Mouse (Mus musculus) MEL (cell line): ENCODE data around the gene Tnc. TPM values are rescaled to one million over a fixed set of nuclear protein-coding genes. Genes with fewer than 3 reads are reported as not detected.

ENCODE experiments used
- DNase-seq: peaks from one replicate; pipeline ENCODE4 v3.0.0; 2011; ENCODE audit warnings: low read depth, low spot score
- H3K27ac ChIP-seq: 2 replicates; pipeline ENCODE4 v1.5.1; 2012; ENCODE audit warnings: low read depth, mild to moderate bottlenecking, control low read depth, low read length, moderate library complexity; ENCODE audit not compliant: control insufficient read depth
- H3K27me3 ChIP-seq, 2 experiments: fragments of 150-350 bp in 1 of 2; sonication (generic) in 1 of 2; 2 replicates each; pipeline ENCODE4 v1.6.1; 2012; ENCODE audit warnings: low read length in 2 of 2, mild to moderate bottlenecking in 2 of 2, improper control_type of control experiment in 1 of 2, moderate library complexity in 1 of 2; ENCODE audit not compliant: insufficient read depth in 2 of 2, control insufficient read depth in 1 of 2
- H3K36me3 ChIP-seq, 2 experiments: 2 replicates each; pipeline ENCODE4 v1.6.1; 2012 to 2014; ENCODE audit warnings: low read length in 2 of 2, improper control_type of control experiment in 1 of 2, inconsistent platforms in 1 of 2, mild to moderate bottlenecking in 1 of 2; ENCODE audit not compliant: insufficient read depth in 2 of 2, control insufficient read depth in 1 of 2
- H3K4me1 ChIP-seq, 2 experiments: fragments of 150-350 bp in 1 of 2; sonication (generic) in 1 of 2; 2 replicates each; pipeline ENCODE4 v1.6.1; 2012; ENCODE audit warnings: low read length in 2 of 2, improper control_type of control experiment in 1 of 2, mild to moderate bottlenecking in 1 of 2; ENCODE audit not compliant: insufficient read depth in 2 of 2, control insufficient read depth in 1 of 2
- H3K4me3 ChIP-seq, 2 experiments: fragments of 150-350 bp in 1 of 2; sonication (generic) in 1 of 2; 2 replicates each; pipeline ENCODE4 v1.5.1; 2012; ENCODE audit warnings: low read depth in 2 of 2, low read length in 2 of 2, mild to moderate bottlenecking in 2 of 2, moderate library complexity in 2 of 2, control low read depth in 1 of 2, improper control_type of control experiment in 1 of 2; ENCODE audit not compliant: control insufficient read depth in 1 of 2, insufficient read depth in 1 of 2
- H3K79me2 ChIP-seq: 2 replicates; pipeline ENCODE4 v1.6.1; 2012; ENCODE audit warnings: mild to moderate bottlenecking, low read length, moderate library complexity; ENCODE audit not compliant: control insufficient read depth, poor library complexity, insufficient read depth
- H3K9ac ChIP-seq: 2 replicates; pipeline ENCODE4 v1.6.1; 2012; ENCODE audit warnings: low read depth, mild to moderate bottlenecking, control low read depth, low read length, moderate library complexity; ENCODE audit not compliant: control insufficient read depth, poor library complexity, severe bottlenecking
- H3K9me3 ChIP-seq: fragments of 150-350 bp; sonication (generic); replicated peaks from 2 replicates; pipeline ENCODE4 v1.6.1; 2012; ENCODE audit warnings: mild to moderate bottlenecking, low read length, improper control_type of control experiment, moderate library complexity; ENCODE audit not compliant: insufficient read depth
- BHLHE40 ChIP-seq: IDR thresholded peaks from 2 replicates; pipeline ENCODE4 v1.6.1; 2012; ENCODE audit warnings: low read depth, mild to moderate bottlenecking, inconsistent platforms, low read length, improper control_type of control experiment, borderline replicate concordance
- ELF1 ChIP-seq: IDR thresholded peaks from 2 replicates; pipeline ENCODE4 v1.6.1; 2014; ENCODE audit warnings: low read depth, mild to moderate bottlenecking, inconsistent platforms, low read length, improper control_type of control experiment, moderate library complexity
- EP300 ChIP-seq, 2 experiments: IDR thresholded peaks; 2 replicates each; pipeline ENCODE4 v1.6.1; 2011; ENCODE audit warnings: improper control_type of control experiment in 2 of 2, low read length in 2 of 2, low read depth in 1 of 2, mild to moderate bottlenecking in 1 of 2
- ETS1 ChIP-seq: IDR thresholded peaks from 2 replicates; pipeline ENCODE4 v1.6.1; 2012; ENCODE audit warnings: low read depth, mild to moderate bottlenecking, inconsistent platforms, low read length, improper control_type of control experiment, moderate library complexity
- GABPA ChIP-seq: IDR thresholded peaks from 2 replicates; pipeline ENCODE4 v1.6.1; 2012; ENCODE audit warnings: low read depth, mild to moderate bottlenecking, inconsistent platforms, low read length, improper control_type of control experiment, moderate library complexity
- JUND ChIP-seq: IDR thresholded peaks from 2 replicates; pipeline ENCODE4 v1.6.1; 2011; ENCODE audit warnings: low read depth, mild to moderate bottlenecking, improper control_type of control experiment, low read length
- MAFK ChIP-seq: IDR thresholded peaks from 2 replicates; pipeline ENCODE4 v1.6.1; 2011; ENCODE audit warnings: low read depth, mild to moderate bottlenecking, low read length, improper control_type of control experiment, borderline replicate concordance
- MAZ ChIP-seq: IDR thresholded peaks from 2 replicates; pipeline ENCODE4 v1.6.1; 2012; ENCODE audit warnings: low read depth, mild to moderate bottlenecking, inconsistent platforms, low read length, improper control_type of control experiment
- MEF2A ChIP-seq: IDR thresholded peaks from 2 replicates; pipeline ENCODE4 v1.6.1; 2014; ENCODE audit warnings: low read depth, mild to moderate bottlenecking, inconsistent platforms, low read length, improper control_type of control experiment; ENCODE audit not compliant: poor library complexity, insufficient replicate concordance, severe bottlenecking; ENCODE audit errors: extremely low read depth
- MYB ChIP-seq: IDR thresholded peaks from 2 replicates; pipeline ENCODE4 v1.6.1; 2011; ENCODE audit warnings: mild to moderate bottlenecking, low read depth, low read length, improper control_type of control experiment
- MYC ChIP-seq: IDR thresholded peaks from 2 replicates; pipeline ENCODE4 v1.6.1; 2011; ENCODE audit warnings: low read depth, mild to moderate bottlenecking, low read length, improper control_type of control experiment, moderate library complexity
- POLR2A ChIP-seq, 2 experiments: IDR thresholded peaks; 2 replicates each; pipeline ENCODE4 v1.6.1; 2011 to 2012; ENCODE audit warnings: low read length in 2 of 2, mild to moderate bottlenecking in 2 of 2, control low read depth in 1 of 2, improper control_type of control experiment in 1 of 2, low read depth in 1 of 2, moderate library complexity in 1 of 2; ENCODE audit not compliant: control insufficient read depth in 1 of 2, insufficient read depth in 1 of 2, poor library complexity in 1 of 2
- RCOR1 ChIP-seq: IDR thresholded peaks from 2 replicates; pipeline ENCODE4 v1.6.1; 2012; ENCODE audit warnings: low read depth, mild to moderate bottlenecking, inconsistent platforms, low read length, improper control_type of control experiment
- SIN3A ChIP-seq: IDR thresholded peaks from 2 replicates; pipeline ENCODE4 v1.6.1; 2012; ENCODE audit warnings: low read length, improper control_type of control experiment, inconsistent platforms
- TCF12 ChIP-seq: IDR thresholded peaks from 2 replicates; pipeline ENCODE4 v1.6.1; 2014; ENCODE audit warnings: low read depth, mild to moderate bottlenecking, inconsistent platforms, low read length, improper control_type of control experiment, moderate library complexity
- ZKSCAN1 ChIP-seq: IDR thresholded peaks from 2 replicates; pipeline ENCODE4 v1.6.1; 2012; ENCODE audit warnings: low read depth, mild to moderate bottlenecking, inconsistent platforms, low read length, improper control_type of control experiment, moderate library complexity
- polyA plus RNA-seq, 2 experiments: library from polyadenylated mRNA; stranded (reverse) in 1 of 2; unstranded in 1 of 2; fragments of >175 nt in 1 of 2; fragments of >200 nt in 1 of 2; gene quantifications; 2 replicates each; pipeline versions ENCODE4 v1.2.1 to v1.2.4; 2012; ENCODE audit warnings: low replicate concordance in 2 of 2, low read depth in 1 of 2; ENCODE audit not compliant: insufficient read length in 2 of 2, insufficient read depth in 1 of 2, missing spikeins in 1 of 2
- total RNA-seq: library from RNA; depleted of rRNA; stranded (reverse); fragments of 300-350 nt; gene quantifications from 2 replicates; pipeline ENCODE4 v1.2.3, GENCODE M21; 2012

The Tnc gene
- total and polyA plus RNA-seq, 3 experiments = not detected

GRCm38 (mm10) chr4:64011308-64011707 is 35.5 kb downstream of the Tnc start:
- Histone ChIP-seq H3K36me3 (no peaks in the 10 kb centered on the region), H3K79me2 (no peaks in the 10 kb centered on the region), H3K27ac (no peak overlapping the region), H3K4me1 (no peaks in the 10 kb centered on the region), H3K27me3 (no peaks in the 10 kb centered on the region), H3K9me3 (no peaks in the 10 kb centered on the region), H3K4me3 (no peak overlapping the region), H3K9ac (no peak overlapping the region)
- no peak for TF ChIP-seq SIN3A
- no peak for DNase-seq

DNA sequence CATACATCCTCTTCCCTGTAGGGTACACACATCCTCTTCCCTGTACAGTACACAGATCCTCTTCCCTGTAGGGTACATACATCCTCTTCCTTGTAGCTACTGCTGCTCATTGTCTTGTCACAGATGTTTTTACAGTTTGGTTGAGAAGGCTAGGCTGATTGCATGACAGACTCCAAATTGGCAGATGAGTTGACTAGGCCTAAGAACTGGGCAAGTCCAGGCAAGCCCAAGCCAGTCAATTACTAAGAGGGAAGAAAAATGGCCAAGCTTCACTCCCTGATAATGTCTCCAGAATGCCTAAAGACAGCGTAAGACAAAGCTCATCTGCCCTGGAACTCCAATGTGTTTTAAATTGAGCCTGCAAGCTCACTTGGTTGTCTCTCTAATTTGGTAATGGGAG is 36.9 kb downstream of the Tnc start:
- Histone ChIP-seq H3K36me3 (no peaks in the 10 kb centered on the region), H3K79me2 (no peaks in the 10 kb centered on the region), H3K9ac (no peak overlapping the region), H3K9me3 (no peaks in the 10 kb centered on the region)
- no peak for DNase-seq
- TF ChIP-seq ETS1 (no peak), ELF1 (no peak), SIN3A (no peak), MEF2A (no peak), ZKSCAN1 (no peak), POLR2A (IDR thresholded peaks at IDR 0.05; ENCODE audit: control insufficient read depth in 1 of 2, insufficient read depth in 1 of 2, low read depth in 1 of 2, low read length in 2 of 2, poor library complexity in 1 of 2) (no peak), MAZ (no peak), EP300 (IDR thresholded peaks at IDR 0.05; ENCODE audit: low read depth in 1 of 2, low read length in 2 of 2) (no peak), MYC (no peak), MYB (no peak)
- TF ChIP-seq, all 39 proteins: peak for 0
- Histone ChIP-seq H3K27ac (no peak overlapping the region), H3K4me3 (no peak overlapping the region), H3K4me1 (no peaks in the 10 kb centered on the region), H3K27me3 (no peaks in the 10 kb centered on the region)

DNA sequence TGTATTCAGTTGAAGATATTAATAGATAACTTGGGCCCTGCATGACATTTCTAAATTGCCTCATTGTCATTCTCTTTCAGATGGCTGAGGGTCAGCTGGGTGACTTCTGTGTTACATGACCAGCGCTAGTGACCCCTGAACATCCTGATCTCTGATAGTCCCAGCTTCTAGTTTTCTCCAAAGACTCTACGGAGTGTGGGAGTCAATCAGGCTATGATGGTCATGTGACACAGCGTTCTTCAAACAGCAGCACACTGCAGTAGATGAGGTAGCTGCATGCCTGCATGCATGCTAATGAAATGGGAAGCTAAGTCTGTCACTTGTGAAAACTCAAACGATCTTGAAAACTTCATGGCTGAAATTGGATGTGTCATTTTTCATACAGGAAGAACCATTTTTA is 41.6 kb downstream of the Tnc start:
- Histone ChIP-seq H3K4me1 (no peaks in the 10 kb centered on the region), H3K79me2 (no peaks in the 10 kb centered on the region), H3K4me3 (no peak overlapping the region), H3K27me3 (no peaks in the 10 kb centered on the region; a peak in 1 of 4 replicates), H3K9me3 (no peaks in the 10 kb centered on the region), H3K27ac (no peak overlapping the region), H3K9ac (no peak overlapping the region), H3K36me3 (no peaks in the 10 kb centered on the region)
- DNase-seq = no peak
- TF ChIP-seq ZKSCAN1 (no peak), MAFK (no peak), GABPA (no peak), ETS1 (no peak), MYC (no peak), JUND (no peak), RCOR1 (no peak), BHLHE40 (no peak), TCF12 (no peak)
